Comparison of ENCODE assay signal across 11 mouse cellular contexts in the genomic region with DNA sequence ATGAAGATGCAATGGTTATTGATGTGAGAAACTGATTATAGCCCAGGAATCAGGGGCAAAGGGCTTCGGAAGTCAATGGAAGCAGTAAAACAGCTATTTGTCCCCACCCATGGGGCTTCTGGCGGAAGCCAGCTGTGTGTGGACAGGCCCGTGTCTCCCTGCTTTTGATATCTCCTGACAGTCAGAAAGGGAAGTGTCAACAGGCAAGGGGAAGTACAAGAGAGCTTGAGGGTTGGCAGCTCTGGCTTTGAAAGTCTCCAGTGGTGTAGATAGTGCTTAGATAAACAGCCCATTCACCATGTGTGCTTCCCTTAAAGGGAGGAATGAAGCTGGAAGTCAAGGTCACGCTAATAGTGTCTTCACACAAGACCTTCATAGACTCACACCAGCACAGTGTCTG.
A peak's percentile ranks its signal among the peaks of the same experiment; 100 is the strongest.
DNase-seq lines count a peak whose midpoint lies in the region; TF ChIP-seq lines count a peak whose summit lies in the region.
"Had no signal": no experiment of that assay in that cellular context is flagged by ENCODE, and none has a peak within 500 bp of the region (broad histone marks: within the 10 kb centered on the region; RNA-seq: fewer than 3 reads in every experiment).

No protein-coding gene starts in this region.

- no peaks in the 10 kb centered on the region for H3K36me3 ChIP-seq in kidney, adult 2 months (ENCODE audit: control insufficient read depth, insufficient read depth, low read length)
- no peaks in the 10 kb centered on the region for H3K36me3 ChIP-seq in CH12.LX (replicated peaks in 1 of 2; ENCODE audit: control insufficient read depth in 1 of 2, insufficient read depth in 1 of 2, low read length in 1 of 2)
- no peaks in the 10 kb centered on the region for H3K36me3 ChIP-seq in megakaryocyte, embryonic 14.5 days (replicated peaks; ENCODE audit: low read length)
- H3K36me3 ChIP-seq: kidney, embryonic 15.5 days; neural tube, embryonic 12.5 days had no signal

- H3K79me2 ChIP-seq in CH12.LX (replicated peaks; ENCODE audit: control insufficient read depth, extremely low read depth, insufficient read depth, poor library complexity, severe bottlenecking) = no peaks in the 10 kb centered on the region

- no peak overlapping the region for H3K27ac ChIP-seq in kidney, adult 2 months (ENCODE audit: insufficient read depth, low read depth, low read length)
- no peak overlapping the region for H3K27ac ChIP-seq in CH12.LX (ENCODE audit: insufficient read depth, low read depth)
- H3K27ac ChIP-seq: kidney, embryonic 15.5 days; neural tube, embryonic 12.5 days had no signal

- TF ChIP-seq EP300 in CH12.LX (IDR thresholded peaks at IDR 0.05; ENCODE audit: low read length) = no peak

- H3K9me3 ChIP-seq in CH12.LX (replicated peaks; ENCODE audit: low read length) = no peaks in the 10 kb centered on the region
- peaks cover 9% of the 10 kb centered on the region; the same call in 1 of the 2 replicates for H3K9me3 ChIP-seq in megakaryocyte, embryonic 14.5 days
- H3K9me3 ChIP-seq: kidney, embryonic 15.5 days; neural tube, embryonic 12.5 days had no signal

- no peaks in the 10 kb centered on the region for H3K4me1 ChIP-seq in kidney, adult 2 months (ENCODE audit: control insufficient read depth, insufficient read depth, low read length)
- H3K4me1 ChIP-seq in CH12.LX (ENCODE audit: control insufficient read depth in 1 of 2, insufficient read depth in 2 of 2) = peaks cover 19 to 29% of the 10 kb centered on the region in 2 experiments
- H3K4me1 ChIP-seq in megakaryocyte, embryonic 14.5 days = peaks cover 22% of the 10 kb centered on the region
- H3K4me1 ChIP-seq: kidney, embryonic 15.5 days; neural tube, embryonic 12.5 days had no signal

- in situ Hi-C loops in CH12.LX (cut with MboI; ENCODE audit: low pct_ligation_motif_present, low pct_unique_long_range_greater_than_20kb, low sequenced_read_pairs) = no loop called here

- no peak overlapping the region for H3K4me2 ChIP-seq in CH12.LX (ENCODE audit: insufficient read depth, low read depth, poor library complexity, severe bottlenecking)
- H3K4me2 ChIP-seq: kidney, embryonic 15.5 days; midbrain, embryonic 11.5 days; neural tube, embryonic 12.5 days had no signal

- no peak for TF ChIP-seq CTCF in kidney, adult 2 months (conservative IDR thresholded peaks at IDR 0.05; ENCODE audit: insufficient read depth, insufficient read length, low read depth, low read length)
- TF ChIP-seq CTCF in CH12.LX (conservative IDR thresholded peaks at IDR 0.05 in 1 of 2, IDR thresholded peaks at IDR 0.05 in 1 of 2; ENCODE audit: low read depth in 2 of 2, low read length in 2 of 2) = no peak

- DNase-seq in kidney, adult 2 months = peak; percentile 2
- no peak for DNase-seq in kidney, adult 11 months
- peak; percentile 29 for DNase-seq in CH12.LX (ENCODE audit: extremely low read depth)
- peak; percentile 21 for DNase-seq in heart, adult 8-10 months (ENCODE audit: low spot score)
- DNase-seq in right cerebral cortex, postnatal 10 days (ENCODE audit: low spot score in 2 of 2) = no peak
- DNase-seq in left cerebral cortex, postnatal 36 days (ENCODE audit: low spot score in 2 of 2) = no peak
- DNase-seq: right cerebral cortex, postnatal 14 days had no signal

- 64% methylated on average over 4 of the region's 4 CpGs for WGBS in kidney, adult 2 months

- TF ChIP-seq RAD21 in CH12.LX (IDR thresholded peaks at IDR 0.05; ENCODE audit: low read depth, low read length) = no peak

- no peak overlapping the region for H3K9ac ChIP-seq in CH12.LX (ENCODE audit: insufficient read depth, low read depth)
- H3K9ac ChIP-seq: kidney, embryonic 15.5 days; neural tube, embryonic 12.5 days had no signal

- H3K4me3 ChIP-seq in kidney, adult 2 months (ENCODE audit: insufficient read depth, low read depth, low read length) = no peak overlapping the region
- no peak overlapping the region for H3K4me3 ChIP-seq in CH12.LX (replicated peaks in 1 of 3; ENCODE audit: low read depth in 2 of 3, low read length in 2 of 3, poor library complexity in 1 of 3)
- peak overlapping the region; percentile 11 for H3K4me3 ChIP-seq in megakaryocyte, embryonic 14.5 days (replicated peaks)
- H3K4me3 ChIP-seq: kidney, embryonic 15.5 days; neural tube, embryonic 12.5 days had no signal

- intact Hi-C loops in left cerebral cortex, postnatal 36 days (cut with DNase I) = no loop called here

- no peaks in the 10 kb centered on the region for H3K27me3 ChIP-seq in kidney, adult 2 months (replicated peaks; ENCODE audit: control insufficient read depth, insufficient read depth, low read length)
- H3K27me3 ChIP-seq in CH12.LX (replicated peaks) = no peaks in the 10 kb centered on the region
- peaks cover 2% of the 10 kb centered on the region for H3K27me3 ChIP-seq in megakaryocyte, embryonic 14.5 days (replicated peaks)
- H3K27me3 ChIP-seq: kidney, embryonic 15.5 days; neural tube, embryonic 12.5 days had no signal

- no peak for TF ChIP-seq POLR2A in kidney, adult 2 months (IDR thresholded peaks at IDR 0.05; ENCODE audit: low read depth, low read length)
- TF ChIP-seq POLR2A in CH12.LX (IDR thresholded peaks at IDR 0.05; ENCODE audit: low read depth, low read length) = no peak

- dilution Hi-C loops in CH12.LX (cut with MboI; ENCODE audit: extremely low pct_ligation_motif_present, extremely low pct_unique_long_range_greater_than_20kb, low sequenced_read_pairs) = no loop called here

TF ChIP-seq in CH12.LX, 34 proteins besides CTCF, POLR2A, EP300 and RAD21:
- TF ChIP-seq SMC3 (IDR thresholded peaks at IDR 0.05; ENCODE audit: low read depth, low read length) (no peak), BHLHE40 (IDR thresholded peaks at IDR 0.05; ENCODE audit: low read depth, low read length) (0 out of 2 replicates have a peak, but pooled peaks have one; percentile 21)

Comparison
In these comparisons a context has a peak if more than half of its experiments do, and no peak if none do; other contexts are left out.
1. DNase-seq: peak in kidney, adult 2 months (single experiment), CH12.LX (single experiment) and heart, adult 8-10 months (single experiment); none in kidney, adult 11 months (single experiment), right cerebral cortex, postnatal 10 days (0 of 2) and left cerebral cortex, postnatal 36 days (0 of 2).